Mouse (Mus musculus) heart, embryonic 16.5 days (tissue): Measurements from ENCODE around the gene Gm10097. TPM values are rescaled to one million over a fixed set of nuclear protein-coding genes. Genes with fewer than 3 reads are reported as not detected.

Source experiments
- ATAC-seq: fragments of 200-750 bp; cut with Nextera tagmentation; replicated peaks from 2 replicates; pipeline ENCODE4 v1.8.0; 2017; ENCODE audit warnings: moderate number of reproducible peaks; ENCODE audit not compliant: insufficient read depth, low FRiP score; ENCODE audit errors: extremely low read depth
- H3K27ac ChIP-seq: fragments of 300-500 bp; sonication (generic); 2 replicates; pipeline ENCODE4 v1.5.1; 2014; ENCODE audit warnings: mild to moderate bottlenecking, low read length, control low read depth, moderate library complexity
- H3K27me3 ChIP-seq: fragments of 300-500 bp; sonication (generic); 2 replicates; pipeline ENCODE4 v1.6.1; 2014; ENCODE audit warnings: low read length, mixed read lengths; ENCODE audit not compliant: control insufficient read depth, insufficient read depth
- H3K36me3 ChIP-seq: fragments of 300-500 bp; sonication (generic); 2 replicates; pipeline ENCODE4 v1.6.1; 2014; ENCODE audit not compliant: control insufficient read depth, insufficient read depth
- H3K4me1 ChIP-seq: fragments of 300-500 bp; sonication (generic); 2 replicates; pipeline ENCODE4 v1.6.1; 2014; ENCODE audit warnings: low read length, mixed read lengths; ENCODE audit not compliant: control insufficient read depth, insufficient read depth
- H3K4me2 ChIP-seq: fragments of 300-500 bp; sonication (generic); 2 replicates; pipeline ENCODE4 v1.6.1; 2014; ENCODE audit warnings: low read depth, mild to moderate bottlenecking, control low read depth, low read length
- H3K4me3 ChIP-seq: fragments of 300-500 bp; sonication (generic); 2 replicates; pipeline ENCODE4 v1.5.1; 2014; ENCODE audit warnings: mild to moderate bottlenecking, control low read depth, low read length
- H3K9ac ChIP-seq: fragments of 300-500 bp; sonication (generic); 2 replicates; pipeline ENCODE4 v1.6.1; 2014; ENCODE audit warnings: low read length, control low read depth
- H3K9me3 ChIP-seq: fragments of 300-500 bp; sonication (generic); replicated peaks from 2 replicates; pipeline ENCODE4 v1.6.1; 2016; ENCODE audit warnings: low read length; ENCODE audit not compliant: control insufficient read depth
- WGBS: fragments of 180-500 bp; shearing (Covaris S2); extraction: QIAGEN DNeasy Blood & Tissue Kit; methylation state at CpG from one replicate; pipeline ENCODE4 v1.1.7; 2014; 5-methylcytosine and 5-hydroxymethylcytosine counted together
- polyA plus RNA-seq: library from polyadenylated mRNA; unstranded; fragments of >200 nt; fragmentation: Nextera tagmentation; extraction: Ambion mirVana; gene quantifications from 2 replicates; pipeline ENCODE4 v1.2.1, GENCODE M21; 2015

Gm10097 gene
- polyA plus RNA-seq, 1 experiment from 2014 or later, result 1.4 TPM

DNA sequence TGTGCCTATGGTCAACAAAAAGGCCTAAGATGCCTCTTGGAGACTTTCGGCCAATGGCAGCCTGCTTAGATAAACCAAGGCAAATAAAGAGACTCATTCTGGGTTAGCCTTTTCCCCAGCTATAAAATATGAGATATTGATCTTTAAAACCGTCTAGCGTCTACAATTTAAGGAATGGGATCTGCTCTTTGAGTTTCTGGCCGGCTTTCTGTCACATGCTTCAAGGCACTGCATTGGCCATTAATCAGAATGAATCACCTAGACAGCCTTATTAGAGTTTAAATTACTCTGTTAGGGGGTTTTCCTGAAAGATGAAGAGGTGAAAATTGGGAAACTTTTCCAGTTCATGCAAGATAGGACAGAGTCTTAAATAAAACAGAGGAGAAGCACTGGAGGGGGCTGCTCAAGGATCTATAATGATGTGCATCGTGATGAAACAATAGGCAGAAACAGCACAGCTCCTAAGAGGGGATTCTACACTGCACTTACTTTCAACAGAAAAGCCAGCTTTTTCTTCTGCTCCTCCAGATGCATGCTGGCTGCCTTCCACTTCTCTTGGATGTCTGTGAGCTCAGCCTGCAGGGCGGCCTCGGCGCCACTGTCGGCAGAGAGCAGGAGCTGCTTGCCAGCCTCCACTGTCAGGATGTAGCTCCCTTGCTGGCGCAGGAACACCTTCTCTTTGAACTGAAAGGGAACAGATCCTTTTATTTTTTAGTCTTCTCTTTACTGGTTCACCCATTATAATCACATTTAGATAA, 28.2 kb downstream of the Gm10097 start:
- Histone ChIP-seq H3K9me3 (no peaks in the 10 kb centered on the region), H3K27ac (no peak overlapping the region), H3K4me2 (no peak overlapping the region), H3K36me3 (peaks cover 14% of the 10 kb centered on the region), H3K27me3 (no peaks in the 10 kb centered on the region), H3K4me3 (no peak overlapping the region), H3K4me1 (no peaks in the 10 kb centered on the region), H3K9ac (no peak overlapping the region)
- WGBS, result 75% methylated on average over 10 of the region's 10 CpGs
- no peak for ATAC-seq

GRCm38 (mm10) chr10:5097754-5098137, 28.8 kb downstream of the Gm10097 start:
- no peak overlapping the region for H3K4me2 ChIP-seq
- H3K9ac ChIP-seq, result no peak overlapping the region
- no peak overlapping the region for H3K27ac ChIP-seq
- 66% methylated on average over 2 of the region's 2 CpGs for WGBS
- peaks cover 14% of the 10 kb centered on the region for H3K36me3 ChIP-seq
- no peak for ATAC-seq
- no peaks in the 10 kb centered on the region for H3K9me3 ChIP-seq
- H3K4me1 ChIP-seq, result no peaks in the 10 kb centered on the region
- H3K27me3 ChIP-seq, result no peaks in the 10 kb centered on the region
- no peak overlapping the region for H3K4me3 ChIP-seq

GRCm38 (mm10) chr10:5110773-5111172, 41.8 kb downstream of the Gm10097 start:
- H3K9ac ChIP-seq, result no peak overlapping the region
- WGBS, result 73% methylated on average over 5 of the region's 5 CpGs
- no peak overlapping the region for H3K27ac ChIP-seq
- no peak for ATAC-seq
- H3K36me3 ChIP-seq, result peaks cover 46% of the 10 kb centered on the region
- H3K27me3 ChIP-seq, result no peaks in the 10 kb centered on the region
- H3K4me1 ChIP-seq, result no peaks in the 10 kb centered on the region
- no peak overlapping the region for H3K4me3 ChIP-seq
- no peak overlapping the region for H3K4me2 ChIP-seq
- no peaks in the 10 kb centered on the region for H3K9me3 ChIP-seq

- ATAC-seq, result no peak
- Histone ChIP-seq H3K9ac (no peak overlapping the region), H3K27ac (no peak overlapping the region), H3K27me3 (no peaks in the 10 kb centered on the region), H3K36me3 (peaks cover 33% of the 10 kb centered on the region), H3K4me2 (no peak overlapping the region), H3K4me1 (no peaks in the 10 kb centered on the region), H3K9me3 (no peaks in the 10 kb centered on the region), H3K4me3 (no peak overlapping the region)
- 89% methylated on average over 5 of the region's 5 CpGs for WGBS
Measured at GRCm38 (mm10) chr10:5116155-5116554, 47.2 kb downstream of the Gm10097 start.

- WGBS, result 82% methylated on average over 6 of the region's 6 CpGs
- Histone ChIP-seq H3K4me2 (no peak overlapping the region), H3K27ac (no peak overlapping the region), H3K9ac (no peak overlapping the region), H3K4me1 (no peaks in the 10 kb centered on the region), H3K4me3 (no peak overlapping the region), H3K27me3 (no peaks in the 10 kb centered on the region), H3K36me3 (peaks cover 35% of the 10 kb centered on the region), H3K9me3 (no peaks in the 10 kb centered on the region)
- no peak for ATAC-seq
Measured at GRCm38 (mm10) chr10:5116720-5117119, 47.7 kb downstream of the Gm10097 start.
